Mouse (Mus musculus): ENCODE results near the gene Lamtor2. TPM values are rescaled to one million over a fixed set of nuclear protein-coding genes. Genes with fewer than 3 reads are reported as not detected.
"Not testable (repeated sequence)": the region's sequence is repeated elsewhere in the genome, so short reads cannot be mapped to it uniquely, and the experiment has no call there.

The Lamtor2 gene
- polyA plus RNA-seq, 1 experiment from 2014 or later: 95.9 TPM

GRCm38 (mm10) chr3:88579454-88580117 lies 26.7 kb upstream of the Lamtor2 start:
- Histone ChIP-seq H3K4me1 (replicated peaks) (peaks cover 23% of the 10 kb centered on the region), H3K9me3 (replicated peaks) (no peaks in the 10 kb centered on the region), H3K9ac (peak overlapping the region; percentile 96), H3K27me3 (no peaks in the 10 kb centered on the region), H3K36me3 (peaks cover 40% of the 10 kb centered on the region), H3K27ac (peak overlapping the region; percentile 86), H3K4me2 (peak overlapping the region; percentile 83), H3K4me3 (replicated peaks) (peak overlapping the region; percentile 97)
- peak; percentile 73 for DNase-seq
- peak; percentile 89 for ATAC-seq (ENCODE audit: low read depth)
- WGBS (ENCODE audit: insufficient replicate concordance): under 1% methylated on average over 34 of the region's 34 CpGs

- 39% methylated on average over 8 of the region's 8 CpGs for WGBS (ENCODE audit: insufficient replicate concordance)
- H3K27ac ChIP-seq: peak overlapping the region; percentile 9; the same call in 1 of the 2 replicates
- H3K9ac ChIP-seq: peak overlapping the region; percentile 96
- ATAC-seq (ENCODE audit: low read depth) (peak; percentile 42; the same call in 1 of the 2 replicates), DNase-seq (no peak)
- H3K27me3 ChIP-seq: no peaks in the 10 kb centered on the region
- H3K9me3 ChIP-seq (replicated peaks): no peaks in the 10 kb centered on the region
- peaks cover 32% of the 10 kb centered on the region for H3K36me3 ChIP-seq
- H3K4me2 ChIP-seq: peak overlapping the region; percentile 83
- H3K4me1 ChIP-seq (replicated peaks): peaks cover 23% of the 10 kb centered on the region
- H3K4me3 ChIP-seq (replicated peaks): peak overlapping the region; percentile 97
These were observed 25.9 kb upstream of the Lamtor2 start for GRCm38 (mm10) chr3:88578498-88579424.

GRCm38 (mm10) chr3:88577846-88578245 lies 25.0 kb upstream of the Lamtor2 start:
- not testable (repeated sequence) for H3K4me3 ChIP-seq (replicated peaks); DNase-seq; ATAC-seq (ENCODE audit: low read depth); H3K27me3 ChIP-seq; H3K4me2 ChIP-seq; H3K9ac ChIP-seq; H3K9me3 ChIP-seq (replicated peaks); H3K27ac ChIP-seq
- peaks cover 23% of the 10 kb centered on the region for H3K36me3 ChIP-seq
- WGBS (ENCODE audit: insufficient replicate concordance): 73% methylated on average over 5 of the region's 5 CpGs
- peaks cover 23% of the 10 kb centered on the region for H3K4me1 ChIP-seq (replicated peaks)

GRCm38 (mm10) chr3:88575540-88575939 lies 22.7 kb upstream of the Lamtor2 start, which contains the start of gene Ssr2:
Gene Ssr2, plus strand, starts transcription at chr3:88575876.
- H3K4me1 ChIP-seq (replicated peaks): peaks cover 15% of the 10 kb centered on the region
- H3K4me2 ChIP-seq: no peak within 1 kb of the TSS
- no peaks in the 10 kb centered on the region for H3K27me3 ChIP-seq
- no peaks in the 10 kb centered on the region for H3K36me3 ChIP-seq
- H3K9ac ChIP-seq: no peak within 1 kb of the TSS
- H3K27ac ChIP-seq: no peak within 1 kb of the TSS
- H3K9me3 ChIP-seq (replicated peaks): no peaks in the 10 kb centered on the region
- WGBS (ENCODE audit: insufficient replicate concordance): 72% methylated on average over 3 of the region's 3 CpGs
- DNase-seq: no peak
- ATAC-seq (ENCODE audit: low read depth): no peak
- no peak within 1 kb of the TSS for H3K4me3 ChIP-seq (replicated peaks)

GRCm38 (mm10) chr3:88573810-88574209 lies 20.9 kb upstream of the Lamtor2 start:
- 65% methylated on average over 2 of the region's 2 CpGs for WGBS (ENCODE audit: insufficient replicate concordance)
- no peak overlapping the region for H3K4me2 ChIP-seq
- no peak overlapping the region for H3K9ac ChIP-seq
- H3K9me3 ChIP-seq (replicated peaks): no peaks in the 10 kb centered on the region
- peaks cover 15% of the 10 kb centered on the region for H3K36me3 ChIP-seq
- no peak for ATAC-seq (ENCODE audit: low read depth)
- DNase-seq: no peak
- H3K4me3 ChIP-seq (replicated peaks): no peak overlapping the region
- no peak overlapping the region for H3K27ac ChIP-seq
- H3K27me3 ChIP-seq: no peaks in the 10 kb centered on the region
- peaks cover 4% of the 10 kb centered on the region for H3K4me1 ChIP-seq (replicated peaks)

GRCm38 (mm10) chr3:88572835-88573234 lies 20.0 kb upstream of the Lamtor2 start:
- H3K4me3 ChIP-seq (replicated peaks): no peak overlapping the region
- no peak overlapping the region for H3K9ac ChIP-seq
- no peaks in the 10 kb centered on the region for H3K27me3 ChIP-seq
- H3K36me3 ChIP-seq: peaks cover 25% of the 10 kb centered on the region
- ATAC-seq (ENCODE audit: low read depth): no peak
- 68% methylated on average over 2 of the region's 2 CpGs for WGBS (ENCODE audit: insufficient replicate concordance)
- no peak overlapping the region for H3K27ac ChIP-seq
- peaks cover 10% of the 10 kb centered on the region for H3K4me1 ChIP-seq (replicated peaks)
- H3K4me2 ChIP-seq: no peak overlapping the region
- DNase-seq: no peak
- H3K9me3 ChIP-seq (replicated peaks): no peaks in the 10 kb centered on the region

- 80% methylated on average over 1 of the region's 1 CpGs for WGBS (ENCODE audit: insufficient replicate concordance)
- peaks cover 34% of the 10 kb centered on the region for H3K36me3 ChIP-seq
- ATAC-seq (ENCODE audit: low read depth): no peak
- H3K9ac ChIP-seq: no peak overlapping the region
- H3K4me1 ChIP-seq (replicated peaks): peaks cover 15% of the 10 kb centered on the region
- no peaks in the 10 kb centered on the region for H3K9me3 ChIP-seq (replicated peaks)
- no peak overlapping the region for H3K27ac ChIP-seq
- no peak for DNase-seq
- no peaks in the 10 kb centered on the region for H3K27me3 ChIP-seq
- H3K4me2 ChIP-seq: no peak overlapping the region
- no peak overlapping the region for H3K4me3 ChIP-seq (replicated peaks)
These were observed 19.0 kb upstream of the Lamtor2 start for GRCm38 (mm10) chr3:88571856-88572255.

GRCm38 (mm10) chr3:88570341-88570740 lies 17.5 kb upstream of the Lamtor2 start:
- H3K9ac ChIP-seq: no peak overlapping the region
- 88% methylated on average over 10 of the region's 10 CpGs for whole genome bisulfite sequencing (ENCODE audit: insufficient replicate concordance)
- H3K27me3 ChIP-seq: no peaks in the 10 kb centered on the region
- H3K4me3 ChIP-seq (replicated peaks): no peak overlapping the region
- H3K4me2 ChIP-seq: no peak overlapping the region
- DNase-seq (no peak), ATAC-seq (ENCODE audit: low read depth) (no peak)
- peaks cover 23% of the 10 kb centered on the region for H3K4me1 ChIP-seq (replicated peaks)
- peaks cover 49% of the 10 kb centered on the region for H3K36me3 ChIP-seq
- H3K9me3 ChIP-seq (replicated peaks): no peaks in the 10 kb centered on the region
- no peak overlapping the region for H3K27ac ChIP-seq

- no peak overlapping the region for H3K4me2 ChIP-seq
- 79% methylated on average over 5 of the region's 5 CpGs for WGBS (ENCODE audit: insufficient replicate concordance)
- ATAC-seq (ENCODE audit: low read depth) (no peak), DNase-seq (no peak)
- H3K4me3 ChIP-seq (replicated peaks): no peak overlapping the region
- no peaks in the 10 kb centered on the region for H3K9me3 ChIP-seq (replicated peaks)
- peaks cover 23% of the 10 kb centered on the region for H3K4me1 ChIP-seq (replicated peaks)
- H3K9ac ChIP-seq: no peak overlapping the region
- peaks cover 56% of the 10 kb centered on the region for H3K36me3 ChIP-seq
- H3K27ac ChIP-seq: peak overlapping the region; percentile 53
- H3K27me3 ChIP-seq: no peaks in the 10 kb centered on the region
These were observed 16.8 kb upstream of the Lamtor2 start for GRCm38 (mm10) chr3:88569694-88570093.

- Histone ChIP-seq H3K36me3 (peaks cover 62% of the 10 kb centered on the region), H3K9ac (no peak overlapping the region), H3K9me3 (replicated peaks) (no peaks in the 10 kb centered on the region), H3K27ac (peak overlapping the region; percentile 71), H3K27me3 (no peaks in the 10 kb centered on the region), H3K4me1 (replicated peaks) (peaks cover 23% of the 10 kb centered on the region), H3K4me3 (replicated peaks) (no peak overlapping the region), H3K4me2 (no peak overlapping the region)
- WGBS (ENCODE audit: insufficient replicate concordance): 80% methylated on average over 2 of the region's 2 CpGs
- no peak for DNase-seq
- peak; percentile 66 for ATAC-seq (ENCODE audit: low read depth)
These were observed 16.2 kb upstream of the Lamtor2 start for GRCm38 (mm10) chr3:88569093-88569492.

- no peak for DNase-seq
- H3K27ac ChIP-seq: peak overlapping the region; percentile 71
- H3K9me3 ChIP-seq (replicated peaks): no peaks in the 10 kb centered on the region
- H3K9ac ChIP-seq: no peak overlapping the region
- H3K4me1 ChIP-seq (replicated peaks): peaks cover 23% of the 10 kb centered on the region
- ATAC-seq (ENCODE audit: low read depth): peak; percentile 32
- H3K4me2 ChIP-seq: no peak overlapping the region
- peaks cover 67% of the 10 kb centered on the region for H3K36me3 ChIP-seq
- no peaks in the 10 kb centered on the region for H3K27me3 ChIP-seq
- 82% methylated on average over 2 of the region's 2 CpGs for WGBS (ENCODE audit: insufficient replicate concordance)
- H3K4me3 ChIP-seq (replicated peaks): no peak overlapping the region
These were observed 15.7 kb upstream of the Lamtor2 start for GRCm38 (mm10) chr3:88568615-88569014.

Data from liver, embryonic 13.5 days (tissue).